Comparison of ENCODE assay signal across 32 mouse cellular contexts in genomic region chr5:128746261-128746660, GRCm38 (mm10). TPM values are rescaled to one million over a fixed set of nuclear protein-coding genes. Genes with fewer than 3 reads are reported as not detected.
DNase-seq lines count a peak whose midpoint lies in the region; ATAC-seq and TF ChIP-seq lines count a peak whose summit lies in the region.
"Had no signal": no experiment of that assay in that cellular context is flagged by ENCODE, and none has a peak within 500 bp of the region (broad histone marks: within the 10 kb centered on the region; RNA-seq: fewer than 3 reads in every experiment).

No protein-coding gene starts in this region.

- H3K27ac ChIP-seq in midbrain, embryonic 11.5 days (ENCODE audit: low read depth, low read length), result no peak overlapping the region
- H3K27ac ChIP-seq in midbrain, postnatal 0 days (ENCODE audit: low read depth, low read length), result no peak overlapping the region
- no peak overlapping the region for H3K27ac ChIP-seq in kidney, embryonic 15.5 days
- H3K27ac ChIP-seq: forebrain, embryonic 13.5 days; heart, adult 2 months; heart, embryonic 13.5 days; hindbrain, embryonic 14.5 days; limb, embryonic 13.5 days; lung, embryonic 15.5 days; midbrain, embryonic 10.5 days; neural tube, embryonic 12.5 days; stomach, postnatal 0 days had no signal

- no peaks in the 10 kb centered on the region for H3K4me1 ChIP-seq in midbrain, embryonic 11.5 days (ENCODE audit: control insufficient read depth, insufficient read depth, low read length)
- no peaks in the 10 kb centered on the region for H3K4me1 ChIP-seq in midbrain, postnatal 0 days (ENCODE audit: insufficient read depth, low read length)
- no peaks in the 10 kb centered on the region for H3K4me1 ChIP-seq in kidney, embryonic 15.5 days
- H3K4me1 ChIP-seq: forebrain, embryonic 13.5 days; heart, embryonic 13.5 days; limb, embryonic 13.5 days; lung, embryonic 15.5 days had no signal

- H3K36me3 ChIP-seq in midbrain, embryonic 11.5 days (ENCODE audit: control insufficient read depth, insufficient read depth, low read length), result no peaks in the 10 kb centered on the region
- H3K36me3 ChIP-seq in midbrain, postnatal 0 days (ENCODE audit: insufficient read depth, low read length), result no peaks in the 10 kb centered on the region
- H3K36me3 ChIP-seq in kidney, embryonic 15.5 days, result no peaks in the 10 kb centered on the region
- H3K36me3 ChIP-seq: heart, embryonic 13.5 days; limb, embryonic 13.5 days; lung, embryonic 15.5 days; midbrain, embryonic 10.5 days; neural tube, embryonic 12.5 days had no signal

- no peak for DNase-seq in frontal cortex, postnatal 25 days (ENCODE audit: low spot score in 2 of 2)
- peak; percentile 21 for DNase-seq in midbrain, embryonic 11.5 days (ENCODE audit: low spot score, missing footprints)
- DNase-seq in midbrain, postnatal 0 days (ENCODE audit: low spot score), result no peak
- DNase-seq in brain, adult 2 months (ENCODE audit: low read depth, low spot score), result peak; percentile 63
- DNase-seq in right cerebral cortex, postnatal 14 days, result peak; percentile 26
- DNase-seq: adrenal gland, postnatal 14 days; cerebellum, adult 2 months; cerebellum, postnatal 14 days; heart, adult 2 months; kidney, postnatal 4 days had no signal

- H3K4me2 ChIP-seq in midbrain, embryonic 11.5 days, result no peak overlapping the region
- no peak overlapping the region for H3K4me2 ChIP-seq in midbrain, postnatal 0 days (ENCODE audit: low read depth, low read length, poor library complexity, severe bottlenecking)
- H3K4me2 ChIP-seq in kidney, embryonic 15.5 days, result no peak overlapping the region
- H3K4me2 ChIP-seq: forebrain, embryonic 13.5 days; heart, embryonic 13.5 days; hindbrain, embryonic 14.5 days; limb, embryonic 13.5 days; liver, embryonic 11.5 days; lung, embryonic 15.5 days; neural tube, embryonic 12.5 days had no signal

- H3K9ac ChIP-seq in midbrain, embryonic 11.5 days (ENCODE audit: low read length), result no peak overlapping the region
- no peak overlapping the region for H3K9ac ChIP-seq in midbrain, postnatal 0 days (replicated peaks; ENCODE audit: low read length, poor library complexity, severe bottlenecking)
- H3K9ac ChIP-seq in kidney, embryonic 15.5 days, result no peak overlapping the region
- H3K9ac ChIP-seq: forebrain, embryonic 13.5 days; heart, embryonic 13.5 days; hindbrain, embryonic 14.5 days; limb, embryonic 13.5 days; lung, embryonic 15.5 days; neural tube, embryonic 12.5 days had no signal

- H3K4me3 ChIP-seq in midbrain, embryonic 11.5 days (ENCODE audit: low read depth, low read length), result no peak overlapping the region
- no peak overlapping the region for H3K4me3 ChIP-seq in midbrain, postnatal 0 days (ENCODE audit: low read depth, low read length)
- no peak overlapping the region for H3K4me3 ChIP-seq in kidney, embryonic 15.5 days (replicated peaks)
- H3K4me3 ChIP-seq: erythroblast, embryonic 14.5 days; forebrain, embryonic 13.5 days; heart, adult 2 months; heart, embryonic 13.5 days; limb, embryonic 13.5 days; lung, embryonic 15.5 days; midbrain, embryonic 10.5 days; myocyte; neural tube, embryonic 12.5 days had no signal

- no peaks in the 10 kb centered on the region for H3K27me3 ChIP-seq in midbrain, embryonic 11.5 days (ENCODE audit: control insufficient read depth, insufficient read depth, low read length)
- no peaks in the 10 kb centered on the region for H3K27me3 ChIP-seq in midbrain, postnatal 0 days (ENCODE audit: insufficient read depth, low read length)
- H3K27me3 ChIP-seq in kidney, embryonic 15.5 days, result no peaks in the 10 kb centered on the region
- H3K27me3 ChIP-seq: limb, embryonic 13.5 days; lung, embryonic 15.5 days had no signal

- no peaks in the 10 kb centered on the region for H3K9me3 ChIP-seq in midbrain, embryonic 11.5 days (ENCODE audit: control insufficient read depth, low read length)
- no peaks in the 10 kb centered on the region for H3K9me3 ChIP-seq in midbrain, postnatal 0 days (ENCODE audit: low read length)
- H3K9me3 ChIP-seq in kidney, embryonic 15.5 days (replicated peaks), result no peaks in the 10 kb centered on the region
- H3K9me3 ChIP-seq: forebrain, embryonic 13.5 days; heart, embryonic 13.5 days; limb, embryonic 13.5 days; lung, embryonic 15.5 days; midbrain, embryonic 10.5 days; neural tube, embryonic 12.5 days had no signal

- peak; percentile 87 for ATAC-seq in frontal cortex, adult (ENCODE audit: low TSS enrichment)
- ATAC-seq in midbrain, embryonic 11.5 days (ENCODE audit: low FRiP score), result no peak
- no peak for ATAC-seq in midbrain, postnatal 0 days (ENCODE audit: low FRiP score)
- ATAC-seq in kidney, embryonic 15.5 days (replicated peaks; ENCODE audit: low FRiP score), result no peak
- ATAC-seq: forebrain, embryonic 13.5 days; intestine, postnatal 0 days; midbrain, embryonic 16.5 days had no signal

- 82% methylated on average over 8 of the region's 8 CpGs for WGBS in midbrain, embryonic 11.5 days
- WGBS in midbrain, postnatal 0 days, result 85% methylated on average over 8 of the region's 8 CpGs
- 80% methylated on average over 8 of the region's 8 CpGs for WGBS in kidney, embryonic 15.5 days

- no peak for TF ChIP-seq CTCF in midbrain, postnatal 0 days (IDR thresholded peaks at IDR 0.05)

RNA-seq across cellular contexts. Expression of gene Piwil1, which starts 43.9 kb away (rescaled TPM):
- 0.14 TPM in 1 of 2 replicates, not detected in the other for polyA plus RNA-seq in midbrain, embryonic 11.5 days (2014; fragmentation: Nextera tagmentation; extraction: Ambion mirVana)
- total RNA-seq in midbrain, postnatal 0 days (2014; rRNA removed), result 0.22 and 0.76 TPM in 2 replicates
- polyA plus RNA-seq in midbrain, postnatal 0 days (2015; fragmentation: Nextera tagmentation; extraction: Ambion mirVana), result 0.45 and 0.47 TPM in 2 replicates
- polyA plus RNA-seq in kidney, embryonic 15.5 days (2015; fragmentation: Nextera tagmentation; extraction: Ambion mirVana), result not detected in 2 replicates
- total RNA-seq: adrenal gland, postnatal 14 days; gastrocnemius, postnatal 36 days; heart, adult 2 months; heart, postnatal 10 days; hematopoietic stem cell, adult 5-6 weeks; layer of hippocampus, adult 8-10 months; megakaryocyte progenitor cell, adult 5-6 weeks had no signal
- polyA plus RNA-seq: erythroblast, embryonic 14.5 days; forebrain, embryonic 13.5 days; heart, embryonic 13.5 days; intestine, postnatal 0 days; limb, embryonic 13.5 days; liver, embryonic 11.5 days; liver, embryonic 16.5 days; lung, embryonic 15.5 days; midbrain, embryonic 10.5 days; myocyte; spleen, adult 2 months; stomach, postnatal 0 days had no signal

Comparison
In these comparisons a context has a peak if more than half of its experiments do, and no peak if none do; other contexts are left out.
1. DNase-seq: peak in midbrain, embryonic 11.5 days (single experiment), brain, adult 2 months (single experiment) and right cerebral cortex, postnatal 14 days (single experiment); none in frontal cortex, postnatal 25 days (0 of 2) and midbrain, postnatal 0 days (single experiment).